Mouse (Mus musculus) forebrain, embryonic 13.5 days (tissue): ENCODE results near the gene Eif2s2. TPM values are rescaled to one million over a fixed set of nuclear protein-coding genes. Genes with fewer than 3 reads are reported as not detected.
A peak's percentile ranks its signal among the peaks of the same experiment; 100 is the strongest.
"Not testable (repeated sequence)": the region's sequence is repeated elsewhere in the genome, so short reads cannot be mapped to it uniquely, and the experiment has no call there.

ENCODE experiments used
- ATAC-seq: fragments of 200-750 bp; cut with Nextera tagmentation; 2 replicates; pipeline ENCODE4 v1.8.0; 2017
- H3K27ac ChIP-seq: fragments of 300-500 bp; sonication (generic); 2 replicates; pipeline ENCODE4 v1.5.1; 2015; ENCODE audit warnings: inconsistent platforms, mild to moderate bottlenecking, moderate library complexity
- H3K27me3 ChIP-seq: fragments of 300-500 bp; sonication (generic); 2 replicates; pipeline ENCODE4 v1.6.1; 2015; ENCODE audit warnings: mild to moderate bottlenecking, inconsistent platforms
- H3K36me3 ChIP-seq: fragments of 300-500 bp; sonication (generic); 2 replicates; pipeline ENCODE4 v1.6.1; 2015; ENCODE audit warnings: mild to moderate bottlenecking, inconsistent platforms; ENCODE audit not compliant: poor library complexity, severe bottlenecking
- H3K4me1 ChIP-seq: fragments of 300-500 bp; sonication (generic); 2 replicates; pipeline ENCODE4 v1.6.1; 2015; ENCODE audit warnings: inconsistent platforms
- H3K4me2 ChIP-seq: fragments of 300-500 bp; sonication (generic); 2 replicates; pipeline ENCODE4 v1.6.1; 2015; ENCODE audit warnings: inconsistent platforms, mild to moderate bottlenecking, moderate library complexity
- H3K4me3 ChIP-seq: fragments of 300-500 bp; sonication (generic); 2 replicates; pipeline ENCODE4 v1.5.1; 2015; ENCODE audit warnings: mild to moderate bottlenecking, inconsistent platforms
- H3K9ac ChIP-seq: fragments of 300-500 bp; sonication (generic); 2 replicates; pipeline ENCODE4 v1.6.1; 2015; ENCODE audit warnings: mild to moderate bottlenecking, inconsistent platforms
- H3K9me3 ChIP-seq: fragments of 300-500 bp; sonication (generic); replicated peaks from 2 replicates; pipeline ENCODE4 v1.6.1; 2016; ENCODE audit warnings: inconsistent platforms
- WGBS: fragments of 180-500 bp; shearing (Covaris S2); methylation state at CpG from one replicate; pipeline ENCODE4 v1.1.7; 2015; 5-methylcytosine and 5-hydroxymethylcytosine counted together
- polyA plus RNA-seq: library from polyadenylated mRNA; unstranded; fragments of >200 nt; fragmentation: Nextera tagmentation; extraction: Ambion mirVana; gene quantifications from 2 replicates; pipeline ENCODE4 v1.2.1, GENCODE M21; 2015

The Eif2s2 gene
- 88.1 and 97.0 TPM in 2 replicates for polyA plus RNA-seq

DNA sequence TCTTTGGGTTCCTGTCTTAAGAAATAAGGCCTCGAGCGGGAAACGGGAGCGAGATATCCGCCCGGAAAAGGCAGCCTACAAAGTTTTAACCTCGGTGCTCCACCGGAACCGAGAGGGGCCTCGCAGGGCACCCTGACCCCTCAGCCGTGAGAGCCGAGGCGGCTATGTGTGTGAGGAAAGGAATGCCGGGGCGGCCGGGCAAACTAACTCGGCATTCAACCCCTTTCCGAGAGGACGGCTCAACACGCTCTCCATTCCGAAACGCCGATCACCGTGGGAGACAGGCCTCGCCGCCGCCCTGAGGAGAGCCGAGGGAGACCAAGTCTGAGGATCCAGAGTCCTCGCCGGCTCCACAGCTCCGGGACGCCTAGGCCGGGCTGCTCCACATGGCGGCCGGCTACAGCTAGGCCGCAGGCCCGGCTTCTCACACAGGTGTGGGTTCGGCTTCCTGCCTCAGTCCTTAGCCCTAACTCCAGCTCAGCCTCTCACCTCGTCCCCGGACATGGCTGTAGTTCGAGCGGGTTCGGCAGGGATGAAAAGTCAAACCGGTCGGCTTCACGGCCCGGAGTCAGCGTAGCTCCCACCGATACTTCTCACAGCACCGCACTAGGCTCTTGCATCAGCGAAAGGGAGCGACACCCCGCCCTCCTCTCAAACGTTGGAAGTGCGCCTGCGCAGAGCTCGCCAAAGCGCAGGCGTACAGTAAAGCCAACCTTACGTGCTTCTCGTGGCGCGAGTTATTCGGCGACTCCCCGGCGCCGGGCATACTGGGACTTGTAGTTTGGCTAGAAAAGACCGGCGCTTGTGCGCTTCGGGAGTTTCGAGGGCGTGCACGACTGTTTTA lies at the start of gene Eif2s2:
Gene Eif2s2, minus strand, starts transcription at position 735 of the 844 bp plus-strand sequence.
- peak; percentile 97 for ATAC-seq
- H3K36me3 ChIP-seq, result peaks cover 5% of the 10 kb centered on the region
- peak within 1 kb of the TSS; percentile 65 for H3K27ac ChIP-seq
- H3K4me2 ChIP-seq, result peak within 1 kb of the TSS; percentile 82
- peaks cover 23% of the 10 kb centered on the region for H3K4me1 ChIP-seq
- peak within 1 kb of the TSS; percentile 94 for H3K4me3 ChIP-seq
- peaks cover 8% of the 10 kb centered on the region; the same call in 1 of the 2 replicates for H3K27me3 ChIP-seq
- H3K9me3 ChIP-seq, result no peaks in the 10 kb centered on the region
- under 1% methylated on average over 72 of the region's 75 CpGs for WGBS
- H3K9ac ChIP-seq, result peak within 1 kb of the TSS; percentile 91

DNA sequence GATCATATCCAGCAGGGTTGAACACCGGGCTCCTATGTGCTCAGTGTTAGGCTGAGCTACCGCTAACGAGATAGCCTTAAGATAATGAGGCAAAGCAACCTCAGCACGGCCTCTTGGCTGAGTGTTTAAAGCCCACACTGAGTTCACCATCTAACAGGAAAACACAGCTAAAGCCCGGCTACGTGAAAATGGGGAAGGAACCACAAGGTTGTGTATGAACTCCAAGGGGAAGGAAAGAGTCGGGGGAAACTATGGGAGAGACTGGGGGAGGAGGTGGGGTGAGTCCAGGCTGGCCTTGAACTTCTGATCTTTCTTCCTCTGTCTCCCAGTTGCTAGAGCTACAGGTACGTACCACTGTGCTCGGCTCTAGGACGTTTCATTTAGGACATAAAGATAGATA lies 49.2 kb upstream of the Eif2s2 start:
- H3K36me3 ChIP-seq, result no peaks in the 10 kb centered on the region
- no peak overlapping the region for H3K27ac ChIP-seq
- H3K9me3 ChIP-seq, result no peaks in the 10 kb centered on the region
- no peak overlapping the region for H3K4me2 ChIP-seq
- H3K9ac ChIP-seq, result no peak overlapping the region
- no peak for ATAC-seq
- peaks cover 8% of the 10 kb centered on the region for H3K4me1 ChIP-seq
- peaks cover 4% of the 10 kb centered on the region; the same call in 1 of the 2 replicates for H3K27me3 ChIP-seq
- 58% methylated on average over 10 of the region's 10 CpGs for WGBS
- no peak overlapping the region for H3K4me3 ChIP-seq

DNA sequence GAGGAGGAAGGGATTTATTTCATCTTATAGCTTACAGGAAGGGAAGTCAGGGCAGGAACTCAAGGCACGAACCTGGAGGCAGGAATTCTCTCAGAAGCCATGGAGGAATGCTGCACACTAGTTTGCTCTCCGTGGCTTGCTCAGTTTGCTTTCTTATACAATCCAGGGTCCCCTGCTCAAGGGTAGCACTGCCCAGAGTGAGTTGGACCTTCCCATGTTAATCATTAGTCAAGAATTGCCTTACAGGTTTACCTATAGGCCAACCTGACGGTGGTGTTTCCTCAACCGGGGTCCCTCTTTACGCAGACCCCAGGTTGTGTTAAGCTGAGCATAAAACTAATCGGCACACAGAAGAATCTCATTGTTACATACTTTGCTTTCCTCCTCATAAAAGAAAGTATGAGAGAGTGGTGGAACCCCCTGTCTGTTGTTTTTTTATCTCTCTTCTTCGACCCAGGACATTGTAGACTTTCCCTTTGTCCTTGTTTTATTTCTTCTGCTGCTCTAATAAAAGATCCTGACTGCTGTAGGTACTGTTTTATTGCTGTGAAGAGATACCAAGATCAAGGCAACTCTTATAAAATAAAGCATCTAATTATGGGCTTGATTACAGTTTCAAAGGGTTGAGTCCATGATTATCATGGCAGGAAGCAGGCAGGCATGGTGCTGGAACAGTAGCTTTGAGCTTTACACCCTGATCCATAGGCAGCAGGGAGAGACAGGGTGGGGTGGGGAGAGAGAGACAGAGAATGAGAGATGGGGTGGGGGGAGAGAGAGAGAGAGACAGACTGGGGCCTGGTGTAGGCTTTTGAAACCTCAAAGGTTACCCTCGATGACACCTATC lies 45.0 kb upstream of the Eif2s2 start:
- H3K4me1 ChIP-seq, result peaks cover 6% of the 10 kb centered on the region
- H3K4me3 ChIP-seq, result no peak overlapping the region
- WGBS, result 90% methylated on average over 8 of the region's 8 CpGs
- H3K27me3 ChIP-seq, result peaks cover 9% of the 10 kb centered on the region
- no peaks in the 10 kb centered on the region for H3K9me3 ChIP-seq
- H3K4me2 ChIP-seq, result no peak overlapping the region
- no peak for ATAC-seq
- no peaks in the 10 kb centered on the region for H3K36me3 ChIP-seq
- H3K27ac ChIP-seq, result no peak overlapping the region
- no peak overlapping the region for H3K9ac ChIP-seq

DNA sequence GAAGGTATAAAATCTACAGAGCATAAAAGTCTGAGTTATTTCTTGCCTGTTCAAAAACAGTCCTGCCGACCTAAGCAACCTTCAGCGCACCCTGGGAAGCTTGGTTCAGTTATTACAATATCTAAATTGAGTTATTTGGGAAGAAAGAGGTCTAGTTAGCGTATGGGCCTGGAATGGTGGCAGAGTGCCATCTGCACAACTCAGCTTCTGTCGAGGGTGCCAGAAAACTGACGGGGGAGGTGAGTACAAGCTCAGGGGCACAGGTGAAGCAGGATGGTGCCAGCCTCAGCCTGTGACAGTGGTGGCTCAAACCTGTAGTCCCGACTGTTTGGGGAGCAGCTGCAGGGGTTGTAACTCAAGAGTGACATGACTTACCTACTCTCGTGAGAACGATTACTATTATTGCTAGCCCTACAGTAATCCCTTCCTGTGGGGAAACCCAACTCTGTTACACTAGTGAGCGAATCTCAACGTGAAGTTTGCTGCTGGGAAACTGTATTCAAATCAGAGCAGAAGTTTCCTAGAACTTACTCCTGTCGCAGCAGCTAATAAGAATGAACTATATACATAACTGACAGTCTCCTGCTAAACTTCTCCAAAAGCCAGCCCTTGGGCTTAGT lies 43.9 kb upstream of the Eif2s2 start:
- WGBS, result 75% methylated on average over 11 of the region's 11 CpGs

DNA sequence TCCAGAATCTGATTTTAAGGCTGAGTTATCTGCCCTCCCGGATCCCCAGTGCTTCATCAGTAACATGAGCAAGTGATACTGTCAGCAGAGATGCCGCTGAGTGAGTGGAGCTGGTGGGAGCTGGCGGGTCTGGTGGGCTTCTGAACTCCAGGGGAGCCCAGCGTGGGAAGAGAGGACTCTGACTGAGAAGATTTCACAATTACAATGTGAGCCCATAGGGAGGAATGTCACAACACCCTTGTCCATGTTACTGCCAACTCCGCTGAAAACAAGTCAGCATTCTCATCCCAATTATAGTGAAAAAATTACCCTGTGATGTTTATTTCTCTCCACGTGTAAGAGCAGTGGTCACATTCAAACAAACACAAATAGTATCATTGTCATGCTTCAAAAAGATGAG lies 43.4 kb upstream of the Eif2s2 start:
- 64% methylated on average over 6 of the region's 6 CpGs for WGBS
- Histone ChIP-seq H3K27me3 (peaks cover 12% of the 10 kb centered on the region), H3K27ac (no peak overlapping the region), H3K9ac (no peak overlapping the region), H3K4me1 (no peaks in the 10 kb centered on the region), H3K4me2 (no peak overlapping the region), H3K4me3 (no peak overlapping the region), H3K36me3 (no peaks in the 10 kb centered on the region), H3K9me3 (no peaks in the 10 kb centered on the region)
- no peak for ATAC-seq

More for the DNA sequence above, 43.9 kb upstream of the Eif2s2 start:
- H3K27ac ChIP-seq, result no peak overlapping the region
- no peaks in the 10 kb centered on the region for H3K9me3 ChIP-seq
- no peaks in the 10 kb centered on the region for H3K4me1 ChIP-seq
- no peak overlapping the region for H3K4me3 ChIP-seq
- ATAC-seq, result no peak
- no peak overlapping the region for H3K9ac ChIP-seq
- no peak overlapping the region for H3K4me2 ChIP-seq
- no peaks in the 10 kb centered on the region for H3K36me3 ChIP-seq
- peaks cover 6% of the 10 kb centered on the region for H3K27me3 ChIP-seq

DNA sequence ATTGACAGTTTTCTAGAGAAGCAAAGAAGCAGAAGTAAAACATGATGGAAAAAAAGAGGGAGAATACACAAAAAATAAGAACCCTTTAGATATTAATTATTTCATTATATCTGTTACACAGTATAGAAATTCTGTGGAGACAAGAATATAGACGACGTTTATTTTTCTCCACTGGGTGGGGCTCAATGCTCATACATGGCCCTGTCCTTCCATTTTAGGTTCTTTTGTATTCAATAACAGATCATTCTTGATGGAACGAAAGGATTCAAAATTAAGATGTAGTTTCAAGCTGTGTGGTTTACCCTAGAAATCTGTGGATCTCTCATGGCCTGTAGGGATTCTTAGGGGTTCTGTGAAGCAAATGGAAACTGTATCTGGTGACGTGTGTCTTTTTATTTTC lies 41.1 kb upstream of the Eif2s2 start:
- Histone ChIP-seq H3K4me1 (no peaks in the 10 kb centered on the region), H3K36me3 (no peaks in the 10 kb centered on the region), H3K27ac (no peak overlapping the region), H3K27me3 (peaks cover 15% of the 10 kb centered on the region), H3K4me2 (no peak overlapping the region), H3K9me3 (no peaks in the 10 kb centered on the region), H3K4me3 (no peak overlapping the region), H3K9ac (no peak overlapping the region)
- no peak for ATAC-seq
- WGBS, result 64% methylated on average over 4 of the region's 4 CpGs

DNA sequence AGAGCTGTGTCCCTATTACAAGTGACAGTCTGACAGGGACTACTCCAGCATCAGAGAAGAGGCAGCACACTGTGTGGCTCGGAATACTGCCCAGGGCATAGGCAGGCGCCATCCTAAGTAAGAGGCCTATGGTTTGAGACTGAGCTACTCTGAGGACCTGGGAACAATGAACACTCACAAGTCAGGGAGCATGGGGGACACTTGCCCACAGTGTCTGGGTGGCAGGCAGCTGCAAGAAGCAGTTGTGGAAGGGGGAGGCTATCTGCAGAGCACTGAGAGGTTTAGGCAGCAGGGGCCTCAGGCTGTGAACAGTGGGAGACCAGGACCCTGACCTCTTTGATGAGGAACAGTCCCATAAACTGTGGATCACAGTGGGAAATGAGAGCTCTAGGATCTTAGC lies 35.6 kb upstream of the Eif2s2 start:
- peaks cover 12% of the 10 kb centered on the region for H3K4me1 ChIP-seq
- H3K4me3 ChIP-seq, result no peak overlapping the region
- H3K9ac ChIP-seq, result no peak overlapping the region
- no peaks in the 10 kb centered on the region for H3K36me3 ChIP-seq
- H3K27ac ChIP-seq, result no peak overlapping the region
- H3K27me3 ChIP-seq, result peaks cover 28% of the 10 kb centered on the region
- no peaks in the 10 kb centered on the region for H3K9me3 ChIP-seq
- no peak overlapping the region for H3K4me2 ChIP-seq
- ATAC-seq, result no peak
- 46% methylated on average over 2 of the region's 2 CpGs for WGBS

DNA sequence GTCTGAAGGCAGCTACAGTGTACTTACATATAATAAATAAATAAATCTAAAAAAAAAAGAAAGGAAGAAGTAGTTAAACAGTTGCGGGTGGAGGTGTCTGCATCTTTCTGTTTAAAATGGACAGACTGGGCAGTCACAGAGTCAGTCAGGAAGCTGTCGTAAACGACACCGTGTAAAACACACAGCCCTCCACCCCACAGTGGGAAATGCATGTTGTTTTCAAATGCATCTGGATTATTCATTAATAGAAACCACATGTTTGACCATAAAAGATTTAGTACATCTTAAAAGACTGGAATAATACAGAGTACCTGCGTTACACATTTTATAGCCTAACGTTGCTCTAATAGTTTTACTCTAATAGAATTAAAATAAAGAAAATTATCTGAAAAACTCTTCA lies 34.1 kb upstream of the Eif2s2 start:
- 91% methylated on average over 6 of the region's 6 CpGs for WGBS
- Histone ChIP-seq H3K27me3 (peaks cover 30% of the 10 kb centered on the region), H3K27ac (no peak overlapping the region), H3K36me3 (no peaks in the 10 kb centered on the region), H3K9ac (no peak overlapping the region), H3K4me2 (no peak overlapping the region), H3K9me3 (no peaks in the 10 kb centered on the region), H3K4me3 (no peak overlapping the region), H3K4me1 (peaks cover 12% of the 10 kb centered on the region)
- no peak for ATAC-seq

DNA sequence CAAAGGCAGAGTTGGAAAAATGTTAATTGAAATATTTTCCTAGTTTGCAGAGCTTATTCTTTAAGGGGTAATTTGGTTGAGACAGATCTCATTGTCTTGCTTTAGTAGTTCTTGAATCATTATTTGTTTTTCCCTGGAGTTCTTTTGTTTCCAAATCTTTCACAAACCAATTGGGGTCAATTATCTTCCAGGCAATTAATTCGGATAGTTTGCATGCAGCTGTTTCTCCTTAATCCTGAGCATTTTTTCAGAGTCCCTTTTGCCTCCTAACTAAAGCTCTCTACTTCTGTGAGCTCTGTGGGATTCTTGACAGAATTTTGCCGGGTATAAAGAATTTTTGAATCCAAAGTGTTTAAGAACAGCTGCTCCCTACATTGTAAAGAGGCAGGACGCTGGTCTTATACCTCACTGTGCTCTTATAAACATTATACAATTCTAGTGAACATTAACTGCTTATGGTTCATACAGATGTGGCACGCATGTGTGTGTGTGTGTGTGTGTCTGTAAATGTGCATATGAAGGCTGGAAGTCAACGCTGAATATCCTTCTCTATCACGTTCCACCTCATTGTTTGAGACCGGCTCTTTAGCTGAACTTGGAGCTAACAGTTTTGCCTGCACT lies 32.8 kb upstream of the Eif2s2 start:
- Histone ChIP-seq H3K4me1 (peaks cover 12% of the 10 kb centered on the region), H3K4me3 (no peak overlapping the region), H3K4me2 (peak overlapping the region; percentile 28; the same call in 1 of the 2 replicates), H3K36me3 (no peaks in the 10 kb centered on the region), H3K9me3 (no peaks in the 10 kb centered on the region), H3K9ac (no peak overlapping the region), H3K27me3 (peaks cover 35% of the 10 kb centered on the region), H3K27ac (peak overlapping the region; percentile 65)
- 12% methylated on average over 7 of the region's 7 CpGs for WGBS
- ATAC-seq, result peak; percentile 33; the same call in 1 of the 2 replicates

DNA sequence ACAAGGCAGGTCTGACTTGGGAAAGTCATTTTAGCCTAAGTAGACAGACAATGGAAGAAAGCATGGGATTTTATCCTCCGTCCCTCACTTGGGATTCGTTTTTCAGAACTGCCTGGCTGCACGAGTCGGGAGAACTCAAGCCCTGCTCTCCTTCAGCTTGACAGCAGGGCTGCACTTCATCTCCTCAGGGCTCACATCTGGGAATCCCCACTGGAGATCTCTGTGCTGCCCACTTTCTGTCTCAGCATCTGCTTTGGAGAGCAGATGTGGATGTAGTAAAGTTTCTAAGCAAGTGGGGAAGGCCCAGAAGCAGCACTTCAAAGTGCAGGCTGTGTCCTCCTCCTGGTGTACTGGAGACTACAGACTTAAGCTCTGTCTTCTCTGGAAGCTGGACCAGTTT lies 29.4 kb upstream of the Eif2s2 start:
- H3K4me3 ChIP-seq, H3K27ac ChIP-seq, H3K4me2 ChIP-seq, H3K9me3 ChIP-seq, H3K9ac ChIP-seq, ATAC-seq, H3K36me3 ChIP-seq: not testable (repeated sequence)
- Histone ChIP-seq H3K4me1 (peaks cover 12% of the 10 kb centered on the region), H3K27me3 (peaks cover 35% of the 10 kb centered on the region)
- WGBS, result no CpG with 5 or more reads among the region's 4 CpGs

DNA sequence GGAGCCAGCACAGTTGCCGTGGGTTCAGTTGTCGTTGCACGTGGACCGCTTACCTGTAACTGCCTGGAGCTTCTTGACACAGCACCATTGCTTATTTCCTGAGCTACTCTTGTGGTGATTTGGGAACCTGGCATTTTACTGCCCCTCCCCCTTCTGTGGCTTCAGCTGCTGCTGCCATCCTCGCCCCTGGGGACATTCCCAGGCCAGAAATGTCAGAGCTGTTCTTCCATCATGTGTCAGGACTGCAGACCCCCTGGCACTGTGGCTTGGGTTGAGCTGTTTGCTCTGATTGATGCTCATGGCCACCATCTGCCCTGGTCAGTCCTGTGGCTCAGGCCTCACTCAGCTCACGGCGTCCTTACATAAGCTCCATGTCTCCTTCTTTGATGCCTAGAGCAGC lies 28.2 kb upstream of the Eif2s2 start:
- Histone ChIP-seq H3K9ac (no peak overlapping the region), H3K9me3 (no peaks in the 10 kb centered on the region), H3K4me1 (peaks cover 10% of the 10 kb centered on the region), H3K4me2 (no peak overlapping the region), H3K4me3 (no peak overlapping the region), H3K36me3 (no peaks in the 10 kb centered on the region), H3K27me3 (peaks cover 35% of the 10 kb centered on the region), H3K27ac (no peak overlapping the region)
- ATAC-seq, result no peak
- WGBS, result 87% methylated on average over 7 of the region's 7 CpGs
